In genomic region chr5:116523553-116523952, GRCm38 (mm10) we compare ENCODE assay signal across 22 mouse cellular contexts.
A peak's percentile ranks its signal among the peaks of the same experiment; 100 is the strongest.
DNase-seq lines count a peak whose midpoint lies in the region; ATAC-seq lines count a peak whose summit lies in the region.
"Had no signal": no experiment of that assay in that cellular context is flagged by ENCODE, and none has a peak within 500 bp of the region (broad histone marks: within the 10 kb centered on the region; RNA-seq: fewer than 3 reads in every experiment).

No protein-coding gene starts in this region.

- H3K9ac ChIP-seq in neural tube, embryonic 11.5 days (ENCODE audit: low read length) = no peak overlapping the region
- H3K9ac ChIP-seq: embryonic facial prominence, embryonic 13.5 days; hindbrain, embryonic 15.5 days; intestine, embryonic 15.5 days; liver, embryonic 14.5 days; lung, embryonic 15.5 days had no signal

- intact Hi-C loops in left cerebral cortex, postnatal 14 days (cut with DNase I) = no loop called here

- H3K4me2 ChIP-seq in neural tube, embryonic 11.5 days (ENCODE audit: low read depth) = no peak overlapping the region
- H3K4me2 ChIP-seq: embryonic facial prominence, embryonic 13.5 days; heart, embryonic 11.5 days; hindbrain, embryonic 15.5 days; intestine, embryonic 15.5 days; lung, embryonic 15.5 days; midbrain, embryonic 11.5 days had no signal

- WGBS in neural tube, embryonic 11.5 days = 91% methylated on average over 8 of the region's 8 CpGs
- WGBS in limb, embryonic 10.5 days = 93% methylated on average over 8 of the region's 8 CpGs

- ATAC-seq in frontal cortex, adult (ENCODE audit: low TSS enrichment) = peak; percentile 56
- ATAC-seq in neural tube, embryonic 11.5 days (ENCODE audit: insufficient read depth, low FRiP score, low TSS enrichment) = no peak
- ATAC-seq: intestine, embryonic 15.5 days; Patski had no signal

- H3K27me3 ChIP-seq in neural tube, embryonic 11.5 days (ENCODE audit: control insufficient read depth, insufficient read depth, low read length) = no peaks in the 10 kb centered on the region
- no peaks in the 10 kb centered on the region for H3K27me3 ChIP-seq in limb, embryonic 10.5 days (ENCODE audit: low read depth, poor library complexity, severe bottlenecking)
- H3K27me3 ChIP-seq: embryonic facial prominence, embryonic 13.5 days; hindbrain, embryonic 15.5 days; intestine, embryonic 15.5 days; lung, embryonic 15.5 days had no signal

- H3K27ac ChIP-seq in neural tube, embryonic 11.5 days (ENCODE audit: low read depth, low read length) = 0 out of 2 replicates have a peak overlapping the region, but pooled peaks have one; percentile 14
- H3K27ac ChIP-seq in limb, embryonic 10.5 days = no peak overlapping the region
- H3K27ac ChIP-seq: embryonic facial prominence, embryonic 13.5 days; hindbrain, embryonic 15.5 days; intestine, embryonic 15.5 days; liver, embryonic 14.5 days; lung, embryonic 15.5 days; macrophage had no signal

- DNase-seq in frontal cortex, postnatal 10 days (ENCODE audit: low spot score in 2 of 2) = no peak
- DNase-seq in neural tube, embryonic 11.5 days (ENCODE audit: low spot score) = no peak
- no peak for DNase-seq in neural tube, embryonic 10.5 days (ENCODE audit: extremely low spot score, low spot score)
- peak; percentile 61 to 74 for DNase-seq in left cerebral cortex, postnatal 14 days (ENCODE audit: low spot score in 2 of 2)
- peak; percentile 72 to 83 for DNase-seq in right cerebral cortex, postnatal 36 days (ENCODE audit: low spot score in 2 of 2)
- no peak for DNase-seq in gastrocnemius, postnatal 4 days (ENCODE audit: low spot score in 2 of 2)
- DNase-seq in limb, embryonic 10.5 days (ENCODE audit: low spot score) = no peak
- DNase-seq: adrenal gland, postnatal 10 days; cerebellum, postnatal 10 days; heart, postnatal 36 days; thymus, adult 18-20 months; thymus, postnatal 4 days had no signal

- no peaks in the 10 kb centered on the region for H3K36me3 ChIP-seq in neural tube, embryonic 11.5 days (ENCODE audit: control insufficient read depth, insufficient read depth, low read length)
- H3K36me3 ChIP-seq in limb, embryonic 10.5 days = no peaks in the 10 kb centered on the region
- H3K36me3 ChIP-seq: embryonic facial prominence, embryonic 13.5 days; hindbrain, embryonic 15.5 days; intestine, embryonic 15.5 days; lung, embryonic 15.5 days had no signal

- no peaks in the 10 kb centered on the region for H3K4me1 ChIP-seq in neural tube, embryonic 11.5 days (ENCODE audit: control insufficient read depth, insufficient read depth, low read length)
- no peaks in the 10 kb centered on the region for H3K4me1 ChIP-seq in limb, embryonic 10.5 days
- H3K4me1 ChIP-seq: embryonic facial prominence, embryonic 13.5 days; intestine, embryonic 15.5 days; lung, embryonic 15.5 days had no signal

- H3K4me3 ChIP-seq in neural tube, embryonic 11.5 days (ENCODE audit: low read depth, low read length) = no peak overlapping the region
- no peak overlapping the region for H3K4me3 ChIP-seq in limb, embryonic 10.5 days
- H3K4me3 ChIP-seq: embryonic facial prominence, embryonic 13.5 days; hindbrain, embryonic 15.5 days; intestine, embryonic 15.5 days; lung, embryonic 15.5 days had no signal

- no peaks in the 10 kb centered on the region for H3K9me3 ChIP-seq in neural tube, embryonic 11.5 days (ENCODE audit: control insufficient read depth, low read length)
- no peaks in the 10 kb centered on the region for H3K9me3 ChIP-seq in limb, embryonic 10.5 days (replicated peaks)
- H3K9me3 ChIP-seq: embryonic facial prominence, embryonic 13.5 days; hindbrain, embryonic 15.5 days; intestine, embryonic 15.5 days; lung, embryonic 15.5 days had no signal

Comparison
In these comparisons a context has a peak if more than half of its experiments do, and no peak if none do; other contexts are left out.
1. DNase-seq: peak in left cerebral cortex, postnatal 14 days (2 of 2) and right cerebral cortex, postnatal 36 days (2 of 2); none in frontal cortex, postnatal 10 days (0 of 2), neural tube, embryonic 11.5 days (single experiment), neural tube, embryonic 10.5 days (single experiment), gastrocnemius, postnatal 4 days (0 of 2) and limb, embryonic 10.5 days (single experiment).